ENCODE assay signal across 9 mouse cellular contexts in the genomic region with DNA sequence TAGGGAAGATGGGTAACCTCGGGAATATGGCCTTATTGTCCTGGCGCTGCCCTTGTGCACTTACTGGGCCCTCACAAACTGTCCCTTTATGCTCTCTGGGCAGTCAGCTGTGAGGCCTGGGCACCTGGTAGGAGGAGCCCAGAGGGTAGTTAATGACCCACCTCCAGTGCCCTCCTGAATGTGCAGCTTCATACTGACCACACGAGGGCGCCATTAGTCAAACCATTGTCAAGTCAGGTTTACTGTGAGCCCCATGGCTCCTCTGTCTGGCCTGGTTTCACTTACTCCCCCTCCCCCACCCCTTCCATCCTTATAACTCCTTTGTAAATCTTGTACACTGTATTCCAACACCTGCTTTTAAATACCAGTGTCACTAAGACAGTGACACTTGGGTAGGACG. TPM values are rescaled to one million over a fixed set of nuclear protein-coding genes. Genes with fewer than 3 reads are reported as not detected.
DNase-seq lines count a peak whose midpoint lies in the region; ATAC-seq and TF ChIP-seq lines count a peak whose summit lies in the region.
"Had no signal": no experiment of that assay in that cellular context is flagged by ENCODE, and none has a peak within 500 bp of the region (broad histone marks: within the 10 kb centered on the region; RNA-seq: fewer than 3 reads in every experiment).

No protein-coding gene starts in this region.

- no peaks in the 10 kb centered on the region for H3K9me3 ChIP-seq in kidney, embryonic 15.5 days (replicated peaks)

- H3K4me3 ChIP-seq in cortical plate, adult 2 months (ENCODE audit: insufficient read depth, low read length) = no peak overlapping the region
- no peak overlapping the region for H3K4me3 ChIP-seq in kidney, embryonic 15.5 days (replicated peaks)
- H3K4me3 ChIP-seq: myocyte had no signal

- no peak overlapping the region for H3K4me2 ChIP-seq in kidney, embryonic 15.5 days

- no peak overlapping the region for H3K27ac ChIP-seq in cortical plate, adult 2 months (ENCODE audit: insufficient read depth, low read length)
- H3K27ac ChIP-seq in kidney, embryonic 15.5 days = no peak overlapping the region

- peak; percentile 58 for DNase-seq in gastrocnemius, adult 18-20 months (ENCODE audit: low spot score)
- DNase-seq in gastrocnemius, postnatal 36 days = no peak
- DNase-seq in heart, adult 9 months (ENCODE audit: low spot score in 2 of 2) = peak; percentile 26 to 29
- DNase-seq in lung, postnatal 25 days (ENCODE audit: low spot score) = peak; percentile 54
- peak; percentile 42 to 78 for DNase-seq in spleen, postnatal 4 days (ENCODE audit: low spot score in 2 of 2)

- TF ChIP-seq POLR2A in cortical plate, adult 2 months (IDR thresholded peaks at IDR 0.05; ENCODE audit: extremely low read depth, insufficient read depth, low read length) = no peak

- peak; percentile 75 for TF ChIP-seq CTCF in cortical plate, adult 2 months (IDR thresholded peaks at IDR 0.05; ENCODE audit: extremely low read depth, insufficient read depth, low read length)

- H3K4me1 ChIP-seq in cortical plate, adult 2 months (ENCODE audit: control insufficient read depth, insufficient read depth, low read length) = peaks cover 6% of the 10 kb centered on the region
- H3K4me1 ChIP-seq in kidney, embryonic 15.5 days = peaks cover 9% of the 10 kb centered on the region

- ATAC-seq in activated CD4-positive, CD25-positive, alpha-beta regulatory T cell, adult 4 months = peak; percentile 63
- ATAC-seq in kidney, embryonic 15.5 days (replicated peaks; ENCODE audit: low FRiP score) = peak; percentile 87

- 32% methylated on average over 5 of the region's 5 CpGs for WGBS in kidney, embryonic 15.5 days

- H3K27me3 ChIP-seq in kidney, embryonic 15.5 days = no peaks in the 10 kb centered on the region

- intact Hi-C loops in gastrocnemius, postnatal 36 days (cut with DNase I) = loop anchor here (2.0 to 10.0 kb wide), 4 partner anchors 124 to 314 kb away; a partner anchor contains a TSS

- peaks cover 40% of the 10 kb centered on the region for H3K36me3 ChIP-seq in kidney, embryonic 15.5 days

- no peak overlapping the region for H3K9ac ChIP-seq in kidney, embryonic 15.5 days

RNA-seq across cellular contexts. Expression of a gene that starts 47.1 kb away (rescaled TPM):
- under 1 TPM in 1 of 2 experiments, not detected in 1; 0.11 TPM for total RNA-seq in gastrocnemius, adult 18-20 months (2021)
- total RNA-seq in gastrocnemius, postnatal 36 days (2021) = not detected
- polyA plus RNA-seq in activated CD4-positive, CD25-positive, alpha-beta regulatory T cell, adult 4 months (2017; shearing (Covaris generic)) = not detected
- polyA plus RNA-seq in cortical plate, adult 2 months (2012; rRNA removed) = 0.11 and 0.13 TPM in 2 replicates
- polyA plus RNA-seq in kidney, embryonic 15.5 days (2015; fragmentation: Nextera tagmentation; extraction: Ambion mirVana) = 0.19 and 0.21 TPM in 2 replicates

RNA-seq across cellular contexts. Expression of a gene that starts 58.4 kb away (rescaled TPM):
- total RNA-seq in gastrocnemius, adult 18-20 months (2021) = under 1 TPM in 1 of 2 experiments, not detected in 1; 0.21 TPM
- not detected for total RNA-seq in gastrocnemius, postnatal 36 days (2021)
- not detected for polyA plus RNA-seq in activated CD4-positive, CD25-positive, alpha-beta regulatory T cell, adult 4 months (2017; shearing (Covaris generic))
- 0.06 TPM in 1 of 2 replicates, not detected in the other for polyA plus RNA-seq in cortical plate, adult 2 months (2012; rRNA removed)
- polyA plus RNA-seq in kidney, embryonic 15.5 days (2015; fragmentation: Nextera tagmentation; extraction: Ambion mirVana) = 1.8 and 3.7 TPM in 2 replicates
- polyA plus RNA-seq: myocyte had no signal

Comparison
In these comparisons a context has a peak if more than half of its experiments do, and no peak if none do; other contexts are left out.
1. DNase-seq: peak in gastrocnemius, adult 18-20 months (single experiment), heart, adult 9 months (2 of 2), lung, postnatal 25 days (single experiment) and spleen, postnatal 4 days (2 of 2); none in gastrocnemius, postnatal 36 days (0 of 2).